14 mouse cellular contexts compared by ENCODE assay signal in the genomic region with DNA sequence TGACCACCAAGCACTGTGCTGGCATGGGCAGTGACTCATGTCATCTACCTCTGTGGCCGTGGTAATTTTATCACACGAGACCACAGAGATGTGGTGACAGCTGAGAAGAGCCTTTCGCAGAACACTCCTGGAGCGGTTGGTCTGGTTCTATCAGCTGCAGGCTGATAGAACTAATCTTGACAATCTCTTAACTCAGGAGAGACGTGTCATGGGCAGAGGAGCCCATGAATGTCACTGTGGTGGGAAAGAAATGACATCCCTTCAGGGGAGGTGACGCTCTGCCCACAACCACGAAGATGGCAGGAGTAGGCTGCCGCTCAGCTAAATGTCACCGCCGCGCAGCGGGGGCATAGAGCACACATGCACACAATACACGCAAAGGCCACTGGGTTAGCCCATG. TPM values are rescaled to one million over a fixed set of nuclear protein-coding genes. Genes with fewer than 3 reads are reported as not detected.
DNase-seq lines count a peak whose midpoint lies in the region; ATAC-seq lines count a peak whose summit lies in the region.
"Had no signal": no experiment of that assay in that cellular context is flagged by ENCODE, and none has a peak within 500 bp of the region (broad histone marks: within the 10 kb centered on the region; RNA-seq: fewer than 3 reads in every experiment).

No protein-coding gene starts in this region.

- 40% methylated on average over 13 of the region's 13 CpGs for WGBS in heart, embryonic 14.5 days
- WGBS in midbrain, embryonic 10.5 days: 85% methylated on average over 13 of the region's 13 CpGs
- 86% methylated on average over 13 of the region's 13 CpGs for WGBS in hindbrain, embryonic 13.5 days

- no peak overlapping the region for H3K4me3 ChIP-seq in heart, embryonic 14.5 days (ENCODE audit: control insufficient read depth in 1 of 2, insufficient read depth in 1 of 2, low read depth in 1 of 2, low read length in 2 of 2)
- H3K4me3 ChIP-seq in megakaryocyte, embryonic 14.5 days (replicated peaks): peak overlapping the region; percentile 73
- H3K4me3 ChIP-seq in midbrain, embryonic 10.5 days: no peak overlapping the region
- H3K4me3 ChIP-seq in hindbrain, embryonic 13.5 days: no peak overlapping the region
- H3K4me3 ChIP-seq: forebrain, embryonic 15.5 days had no signal

- H3K36me3 ChIP-seq in heart, embryonic 14.5 days (ENCODE audit: control insufficient read depth, insufficient read depth, low read length): no peaks in the 10 kb centered on the region
- H3K36me3 ChIP-seq in megakaryocyte, embryonic 14.5 days (replicated peaks; ENCODE audit: low read length): no peaks in the 10 kb centered on the region
- no peaks in the 10 kb centered on the region for H3K36me3 ChIP-seq in midbrain, embryonic 10.5 days
- no peaks in the 10 kb centered on the region for H3K36me3 ChIP-seq in hindbrain, embryonic 13.5 days
- H3K36me3 ChIP-seq: forebrain, embryonic 15.5 days had no signal

- ATAC-seq in heart, embryonic 14.5 days (ENCODE audit: insufficient number of reproducible peaks, insufficient read depth, low FRiP score, low read depth): no peak
- ATAC-seq in hindbrain, embryonic 13.5 days (ENCODE audit: low FRiP score): no peak
- ATAC-seq: forebrain, embryonic 15.5 days had no signal

- H3K27me3 ChIP-seq in heart, embryonic 14.5 days (ENCODE audit: control insufficient read depth, insufficient read depth, low read length): no peaks in the 10 kb centered on the region
- H3K27me3 ChIP-seq in megakaryocyte, embryonic 14.5 days (replicated peaks): peaks cover 6% of the 10 kb centered on the region
- no peaks in the 10 kb centered on the region for H3K27me3 ChIP-seq in midbrain, embryonic 10.5 days (ENCODE audit: low read depth, poor library complexity, severe bottlenecking)
- no peaks in the 10 kb centered on the region for H3K27me3 ChIP-seq in hindbrain, embryonic 13.5 days
- H3K27me3 ChIP-seq: forebrain, embryonic 15.5 days had no signal

- no peak overlapping the region for H3K27ac ChIP-seq in heart, embryonic 14.5 days (replicated peaks in 1 of 2; ENCODE audit: control insufficient read depth in 1 of 2, insufficient read depth in 1 of 2, low read depth in 2 of 2, low read length in 2 of 2)
- H3K27ac ChIP-seq in midbrain, embryonic 10.5 days (replicated peaks): no peak overlapping the region
- H3K27ac ChIP-seq in hindbrain, embryonic 13.5 days: no peak overlapping the region
- H3K27ac ChIP-seq: forebrain, embryonic 15.5 days; kidney, postnatal 0 days had no signal

- intact Hi-C loops in heart, postnatal 14 days (cut with DNase I): no loop called here

- H3K4me1 ChIP-seq in heart, embryonic 14.5 days (ENCODE audit: control insufficient read depth in 2 of 2, insufficient read depth in 2 of 2, low read length in 2 of 2): peaks cover 0 to 7% of the 10 kb centered on the region in 2 experiments; a peak in 1 of 4 replicates
- H3K4me1 ChIP-seq in megakaryocyte, embryonic 14.5 days: peaks cover 37% of the 10 kb centered on the region
- peaks cover 16% of the 10 kb centered on the region; the same call in 1 of the 2 replicates for H3K4me1 ChIP-seq in midbrain, embryonic 10.5 days
- 0 out of 2 replicates have a peak, but pooled peaks cover 3% of the 10 kb centered on the region for H3K4me1 ChIP-seq in hindbrain, embryonic 13.5 days (replicated peaks)
- H3K4me1 ChIP-seq: forebrain, embryonic 15.5 days had no signal

- H3K9me3 ChIP-seq in heart, embryonic 14.5 days (ENCODE audit: control insufficient read depth, low read length): no peaks in the 10 kb centered on the region
- peaks cover 3% of the 10 kb centered on the region; the same call in 1 of the 2 replicates for H3K9me3 ChIP-seq in megakaryocyte, embryonic 14.5 days
- H3K9me3 ChIP-seq in midbrain, embryonic 10.5 days (replicated peaks): no peaks in the 10 kb centered on the region
- H3K9me3 ChIP-seq in hindbrain, embryonic 13.5 days: no peaks in the 10 kb centered on the region
- H3K9me3 ChIP-seq: forebrain, embryonic 15.5 days had no signal

- no peak overlapping the region for H3K9ac ChIP-seq in heart, embryonic 14.5 days (ENCODE audit: low read length)
- no peak overlapping the region for H3K9ac ChIP-seq in hindbrain, embryonic 13.5 days
- H3K9ac ChIP-seq: forebrain, embryonic 15.5 days had no signal

- peak overlapping the region; percentile 21; the same call in 1 of the 2 replicates for H3K4me2 ChIP-seq in heart, embryonic 14.5 days (ENCODE audit: low read length)
- H3K4me2 ChIP-seq in hindbrain, embryonic 13.5 days: no peak overlapping the region
- H3K4me2 ChIP-seq: forebrain, embryonic 15.5 days had no signal

- no peak for DNase-seq in heart, postnatal 14 days
- DNase-seq in 3134 (ENCODE audit: extremely low read depth, insufficient read length, low spot score): peak; percentile 19
- DNase-seq in T-cell, adult 2 months (ENCODE audit: low spot score): peak; percentile 63
- no peak for DNase-seq in midbrain, embryonic 10.5 days (ENCODE audit: low spot score)
- no peak for DNase-seq in layer of hippocampus, adult 9-11 months
- DNase-seq: B cell, adult 2 months; cerebellum, adult 9-10 months; lung, postnatal 4 days; right cerebral cortex, postnatal 14 days had no signal

RNA-seq across cellular contexts. Expression of gene Tnfrsf9, which starts 9.9 kb away (rescaled TPM):
- 1.8 and 2.1 TPM in 2 replicates for polyA plus RNA-seq in heart, embryonic 14.5 days (2014; fragmentation: Nextera tagmentation; extraction: Ambion mirVana)
- total RNA-seq in heart, postnatal 14 days (2021): under 1 TPM; 0.29 to 0.45 TPM
- 1.0 TPM in 1 of 2 replicates, not detected in the other for polyA plus RNA-seq in megakaryocyte, embryonic 14.5 days (2012; ENCODE audit: insufficient read depth, low replicate concordance)
- polyA plus RNA-seq in midbrain, embryonic 10.5 days (2016; fragmentation: Nextera tagmentation; extraction: Ambion mirVana): 0.21 and 0.33 TPM in 2 replicates
- polyA plus RNA-seq in hindbrain, embryonic 13.5 days (2015; fragmentation: Nextera tagmentation; extraction: Ambion mirVana): 0.22 and 0.38 TPM in 2 replicates

RNA-seq across cellular contexts. Expression of gene Park7, which starts 10.1 kb away (rescaled TPM):
- 333 and 351 TPM in 2 replicates for polyA plus RNA-seq in heart, embryonic 14.5 days (2014; fragmentation: Nextera tagmentation; extraction: Ambion mirVana)
- 100 to 1,000 TPM; 200 to 218 TPM for total RNA-seq in heart, postnatal 14 days (2021)
- polyA plus RNA-seq in megakaryocyte, embryonic 14.5 days (2012; ENCODE audit: insufficient read depth, low replicate concordance): 90.4 and 277 TPM in 2 replicates
- 456 and 487 TPM in 2 replicates for polyA plus RNA-seq in midbrain, embryonic 10.5 days (2016; fragmentation: Nextera tagmentation; extraction: Ambion mirVana)
- 359 and 380 TPM in 2 replicates for polyA plus RNA-seq in hindbrain, embryonic 13.5 days (2015; fragmentation: Nextera tagmentation; extraction: Ambion mirVana)

Comparison
In these comparisons a context has a peak if more than half of its experiments do, and no peak if none do; other contexts are left out.
1. DNase-seq: peak in 3134 (single experiment) and T-cell, adult 2 months (single experiment); none in heart, postnatal 14 days (0 of 2), midbrain, embryonic 10.5 days (single experiment) and layer of hippocampus, adult 9-11 months (single experiment).